Mouse (Mus musculus) G1E (cell line): ENCODE measurements around the gene Rab3c. TPM values are rescaled to one million over a fixed set of nuclear protein-coding genes. Genes with fewer than 3 reads are reported as not detected.

Experiments
- ATAC-seq: 2 replicates; pipeline ENCODE4 v1.8.0; 2016; ENCODE audit warnings: mild to moderate bottlenecking; ENCODE audit not compliant: insufficient number of reproducible peaks, poor library complexity, low FRiP score, severe bottlenecking; ENCODE audit errors: extremely low read depth
- DNase-seq: peaks from one replicate; pipeline ENCODE4 v3.0.0; 2012; ENCODE audit warnings: low spot score
- H3K27me3 ChIP-seq: 2 replicates; pipeline ENCODE4 v1.6.1; 2012; ENCODE audit warnings: mild to moderate bottlenecking, low read length, inconsistent platforms; ENCODE audit not compliant: insufficient read depth
- H3K36me3 ChIP-seq: replicated peaks from 2 replicates; pipeline ENCODE3; 2012; ENCODE audit warnings: mild to moderate bottlenecking, inconsistent platforms
- H3K4me1 ChIP-seq: 2 replicates; pipeline ENCODE4 v1.6.1; 2012; ENCODE audit warnings: low read depth, low read length, inconsistent platforms, mixed read lengths; ENCODE audit not compliant: insufficient read depth
- H3K4me3 ChIP-seq: 2 replicates; pipeline ENCODE4 v1.5.1; 2012; ENCODE audit warnings: low read depth, mild to moderate bottlenecking, inconsistent platforms, low read length, moderate library complexity, mixed read lengths
- H3K9me3 ChIP-seq: replicated peaks from 2 replicates; pipeline ENCODE4 v1.6.1; 2012; ENCODE audit warnings: inconsistent platforms
- CTCF ChIP-seq: IDR thresholded peaks from 2 replicates; pipeline ENCODE4 v1.5.1; 2012; ENCODE audit warnings: low read depth, low read length, inconsistent platforms, mixed read lengths
- GATA1 ChIP-seq: IDR thresholded peaks from 2 replicates; pipeline ENCODE4 v1.6.1; 2012; ENCODE audit warnings: borderline replicate concordance, low read length, inconsistent platforms, mixed read lengths
- GATA2 ChIP-seq: IDR thresholded peaks from 2 replicates; pipeline ENCODE4 v1.6.1; 2012; ENCODE audit warnings: low read depth, low read length, inconsistent platforms, borderline replicate concordance
- POLR2AphosphoS5 ChIP-seq: IDR thresholded peaks from 2 replicates; pipeline ENCODE4 v1.6.1; 2012; ENCODE audit warnings: low read depth, low read length, inconsistent platforms; ENCODE audit not compliant: insufficient replicate concordance
- TAL1 ChIP-seq: conservative IDR thresholded peaks from 2 replicates; pipeline ENCODE4 v1.6.1; 2012; ENCODE audit warnings: low read depth, low read length, inconsistent platforms, mixed read lengths
- polyA plus RNA-seq: library from polyadenylated mRNA; stranded (reverse); fragments of >175 nt; gene quantifications from 2 replicates; pipeline ENCODE4 v1.2.3, GENCODE M21; 2012
- total RNA-seq, 2 experiments: library from RNA; stranded (forward) in 1 of 2; stranded (reverse) in 1 of 2; fragments of 200-1000 nt in 1 of 2; fragments of >200 nt in 1 of 2; fragmentation: Nextera tagmentation in 1 of 2; gene quantifications; 2 replicates each; pipeline ENCODE4 v1.2.3; 2014 to 2017

Rab3c gene
- total and polyA plus RNA-seq, 3 experiments, result 0.27 TPM; not detected in 2

GRCm38 (mm10) chr13:110169152-110169551 is 111.6 kb downstream of the Rab3c start:
- Histone ChIP-seq H3K9me3 (no peaks in the 10 kb centered on the region), H3K4me1 (no peaks in the 10 kb centered on the region), H3K4me3 (no peak overlapping the region), H3K36me3 (no peaks in the 10 kb centered on the region), H3K27me3 (no peaks in the 10 kb centered on the region)
- ATAC-seq, result no peak
- DNase-seq, result no peak
- TF ChIP-seq POLR2AphosphoS5 (no peak), TAL1 (no peak), GATA1 (no peak), GATA2 (no peak), CTCF (no peak)

GRCm38 (mm10) chr13:110168570-110168969 is 112.2 kb downstream of the Rab3c start:
- H3K36me3 ChIP-seq, result no peaks in the 10 kb centered on the region
- ATAC-seq (no peak), DNase-seq (no peak)
- no peaks in the 10 kb centered on the region for H3K27me3 ChIP-seq
- H3K9me3 ChIP-seq, result no peaks in the 10 kb centered on the region
- no peak overlapping the region for H3K4me3 ChIP-seq
- no peaks in the 10 kb centered on the region for H3K4me1 ChIP-seq
- no peak for TF ChIP-seq TAL1
- no peak for TF ChIP-seq GATA1
- TF ChIP-seq POLR2AphosphoS5, result no peak
- TF ChIP-seq CTCF, result no peak
- no peak for TF ChIP-seq GATA2

- no peak for ATAC-seq
- Histone ChIP-seq H3K9me3 (no peaks in the 10 kb centered on the region), H3K4me1 (no peaks in the 10 kb centered on the region), H3K27me3 (no peaks in the 10 kb centered on the region), H3K4me3 (no peak overlapping the region), H3K36me3 (no peaks in the 10 kb centered on the region)
- no peak for TF ChIP-seq GATA2
- no peak for TF ChIP-seq GATA1
- TF ChIP-seq POLR2AphosphoS5, result no peak
- no peak for TF ChIP-seq TAL1
- TF ChIP-seq CTCF, result no peak
- DNase-seq, result no peak
Measured at GRCm38 (mm10) chr13:110166622-110167330, 114.0 kb downstream of the Rab3c start.

- no peak for DNase-seq
- TF ChIP-seq GATA2, result no peak
- no peak for TF ChIP-seq TAL1
- TF ChIP-seq POLR2AphosphoS5, result no peak
- TF ChIP-seq CTCF, result no peak
- TF ChIP-seq GATA1, result no peak
- H3K36me3 ChIP-seq, result no peaks in the 10 kb centered on the region
- H3K9me3 ChIP-seq, result no peaks in the 10 kb centered on the region
- no peaks in the 10 kb centered on the region for H3K4me1 ChIP-seq
- no peaks in the 10 kb centered on the region for H3K27me3 ChIP-seq
- no peak overlapping the region for H3K4me3 ChIP-seq
- ATAC-seq, result no peak
Measured at GRCm38 (mm10) chr13:110159980-110160379, 120.8 kb downstream of the Rab3c start.

- Histone ChIP-seq H3K4me1 (no peaks in the 10 kb centered on the region), H3K36me3 (no peaks in the 10 kb centered on the region), H3K9me3 (no peaks in the 10 kb centered on the region), H3K27me3 (no peaks in the 10 kb centered on the region), H3K4me3 (no peak overlapping the region)
- no peak for ATAC-seq
- no peak for DNase-seq
- no peak for TF ChIP-seq GATA1
- no peak for TF ChIP-seq TAL1
- no peak for TF ChIP-seq GATA2
- no peak for TF ChIP-seq POLR2AphosphoS5
- no peak for TF ChIP-seq CTCF
Measured at GRCm38 (mm10) chr13:110158588-110159519, 121.9 kb downstream of the Rab3c start.

GRCm38 (mm10) chr13:110145545-110145944 is 135.3 kb downstream of the Rab3c start:
- no peaks in the 10 kb centered on the region for H3K4me1 ChIP-seq
- H3K4me3 ChIP-seq, result no peak overlapping the region
- H3K9me3 ChIP-seq, result peaks cover 3% of the 10 kb centered on the region; the same call in 1 of the 2 replicates
- TF ChIP-seq GATA1, result no peak
- TF ChIP-seq CTCF, result no peak
- no peak for TF ChIP-seq TAL1
- TF ChIP-seq POLR2AphosphoS5, result no peak
- TF ChIP-seq GATA2, result no peak
- H3K36me3 ChIP-seq, result no peaks in the 10 kb centered on the region
- ATAC-seq (no peak), DNase-seq (no peak)
- H3K27me3 ChIP-seq, result no peaks in the 10 kb centered on the region
